Mouse (Mus musculus): ENCODE results near the gene Slc9a3r1.

Gene Slc9a3r1

DNA sequence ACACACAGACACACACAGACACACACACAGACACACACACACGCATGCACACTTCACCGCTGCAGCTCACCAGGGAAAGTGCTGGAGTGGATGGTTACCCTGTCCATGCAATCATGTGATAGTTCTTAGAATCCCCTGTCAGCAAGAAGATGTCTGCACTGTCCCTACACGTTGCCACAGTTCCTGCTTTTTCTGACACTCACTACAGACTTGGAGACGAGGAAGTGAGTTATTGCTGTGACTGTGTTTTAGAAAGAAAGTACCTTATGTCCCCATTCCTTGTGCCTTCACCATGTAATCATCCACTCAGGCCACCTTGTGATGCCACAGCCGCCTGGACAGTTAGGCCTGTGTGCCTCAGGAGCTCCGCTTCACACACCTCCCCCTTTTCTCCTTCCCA, 26.2 kb downstream of the Slc9a3r1 start:
- no peak for DNase-seq (ENCODE audit: low read depth, low spot score)

DNA sequence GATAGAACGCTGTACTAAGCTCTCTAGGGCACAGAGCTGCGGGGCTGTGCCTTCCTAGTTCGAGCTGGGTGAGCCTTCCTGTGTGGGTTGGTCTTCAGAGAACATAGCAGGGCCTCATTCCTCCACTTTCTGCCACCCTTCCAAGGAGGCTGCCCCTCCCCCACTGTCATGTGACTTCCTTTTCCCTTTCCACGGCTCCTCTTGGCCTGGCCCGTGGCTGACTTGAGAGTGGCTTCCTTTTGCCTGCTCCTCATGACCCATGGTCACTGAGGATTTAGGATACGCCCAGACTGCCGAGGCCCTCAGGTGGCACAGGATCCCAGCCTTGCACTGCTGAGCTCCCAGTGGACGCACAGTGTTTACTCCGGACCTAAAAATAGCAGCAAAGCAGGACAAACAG, 29.0 kb downstream of the Slc9a3r1 start:
- DNase-seq (ENCODE audit: low read depth, low spot score) = no peak

DNA sequence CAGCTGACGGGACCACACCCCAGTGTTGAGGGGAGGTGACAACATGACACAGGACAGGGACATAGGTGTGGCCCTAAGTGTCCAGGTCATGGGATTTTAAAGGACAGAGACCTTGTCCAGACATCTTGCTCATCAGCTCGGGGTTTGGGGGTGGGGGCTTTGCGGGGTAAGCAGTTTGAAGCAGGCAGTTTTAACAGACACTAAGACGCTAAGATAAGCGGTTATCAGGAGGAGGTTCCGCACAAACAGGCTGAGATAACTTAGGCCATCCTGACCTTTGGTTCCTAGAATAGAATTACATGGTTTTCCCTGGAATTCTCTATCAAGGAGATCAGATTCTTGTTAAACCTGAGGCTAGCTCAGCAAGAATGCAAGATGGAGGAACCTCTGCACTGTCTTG, 31.6 kb downstream of the Slc9a3r1 start:
- DNase-seq (ENCODE audit: low read depth, low spot score) = no peak

DNA sequence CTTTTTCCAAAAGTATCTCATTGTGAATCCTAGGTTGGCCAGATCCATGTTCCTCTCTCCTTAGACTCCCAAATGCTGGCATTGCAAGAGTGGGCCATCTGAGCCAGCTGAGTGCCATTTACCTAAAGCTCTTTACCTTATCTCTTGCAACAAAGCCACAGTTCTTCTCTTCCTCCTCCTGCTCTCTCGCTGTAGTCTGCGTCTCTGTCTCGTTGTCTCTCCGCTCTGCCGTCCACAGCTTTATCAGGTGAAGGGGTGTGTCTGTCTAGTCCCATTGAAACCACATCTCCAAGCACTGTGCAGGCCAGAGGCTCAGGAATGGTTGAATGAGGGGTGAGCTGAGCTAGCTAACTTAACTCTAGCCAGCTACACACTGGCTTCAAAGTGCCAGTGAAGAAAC, 32.8 kb downstream of the Slc9a3r1 start:
- DNase-seq (ENCODE audit: low read depth, low spot score) = no peak

DNA sequence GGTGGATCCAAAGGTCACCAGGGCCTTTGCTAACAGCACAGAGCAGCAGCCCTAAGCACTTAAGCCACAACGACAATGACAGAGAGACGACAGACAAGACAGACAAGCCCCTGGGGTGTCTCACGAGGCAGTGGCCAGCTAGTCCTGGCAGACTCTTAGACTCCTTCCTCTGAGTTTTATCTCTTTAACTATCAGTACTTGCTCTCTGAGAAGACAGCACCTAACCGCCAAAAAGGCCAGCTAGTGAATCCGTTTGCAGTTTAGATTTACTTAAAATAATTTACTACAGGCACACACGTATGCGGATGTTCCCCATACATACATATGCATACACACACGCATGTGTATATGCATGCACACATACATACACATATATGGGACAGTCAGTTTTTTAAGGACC, 34.4 kb downstream of the Slc9a3r1 start:
- no peak for DNase-seq (ENCODE audit: low read depth, low spot score)

DNA sequence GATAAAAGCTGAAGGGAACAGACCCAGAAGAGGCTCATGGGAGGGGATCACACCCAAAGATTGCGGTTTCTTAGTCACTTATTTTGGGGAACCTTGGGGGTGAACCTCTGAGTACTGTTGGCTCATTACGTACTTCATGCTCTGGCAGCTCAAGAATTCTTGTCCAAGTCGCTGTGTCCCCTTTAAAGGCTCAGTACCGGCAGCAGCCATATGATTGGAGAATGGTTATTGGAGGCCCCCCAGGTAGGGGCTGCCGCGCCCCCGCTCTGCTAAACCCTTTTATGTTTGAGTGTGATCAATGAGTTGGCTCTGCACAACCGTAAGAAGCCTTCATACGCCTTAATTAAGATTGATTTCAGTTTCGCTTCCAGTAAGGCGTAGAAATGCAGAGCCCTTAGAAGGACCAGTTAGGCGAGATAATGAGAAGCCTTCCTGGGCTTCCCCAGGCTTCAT, 35.8 kb downstream of the Slc9a3r1 start:
- no peak for DNase-seq (ENCODE audit: low read depth, low spot score)

DNA sequence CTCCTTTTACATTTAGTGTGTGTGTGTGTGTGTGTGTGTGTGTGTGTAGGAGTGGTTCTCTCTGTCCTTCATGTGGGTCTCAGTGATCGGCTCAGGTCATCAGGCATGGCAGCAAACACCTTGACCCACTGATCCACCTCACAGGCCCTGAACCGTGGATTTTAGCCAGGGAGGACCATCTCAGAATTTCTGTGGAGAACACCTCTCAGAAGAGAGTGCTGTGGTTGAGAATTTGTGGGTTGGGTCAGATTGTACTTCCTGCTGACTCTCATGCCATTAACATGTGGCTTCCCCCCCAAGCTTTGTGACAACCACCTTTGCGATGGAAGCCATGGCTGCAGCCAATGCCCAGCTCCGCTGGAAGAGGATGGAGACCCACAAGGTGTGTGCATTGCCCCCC, 37.4 kb downstream of the Slc9a3r1 start:
- DNase-seq (ENCODE audit: low read depth, low spot score) = no peak

DNA sequence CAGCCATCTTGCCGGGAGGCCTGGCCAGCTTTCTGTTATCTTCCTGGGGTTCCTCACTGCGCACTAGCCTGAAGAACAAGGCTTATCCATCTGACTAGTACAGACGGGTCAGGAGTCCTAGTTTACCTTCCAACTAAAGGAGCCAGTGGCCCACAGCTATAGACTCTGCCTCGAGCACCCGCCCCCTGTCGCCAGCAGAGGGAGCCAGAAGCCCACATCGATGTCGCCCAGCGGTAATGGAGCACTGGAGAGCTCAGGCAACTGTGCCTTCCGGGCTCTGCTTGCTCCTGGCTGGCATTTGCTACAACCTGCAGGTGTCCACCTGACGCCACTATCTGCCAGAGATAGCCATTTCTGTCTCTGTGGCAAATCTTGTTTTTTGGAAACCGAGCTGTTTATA, 39.2 kb downstream of the Slc9a3r1 start:
- DNase-seq (ENCODE audit: low read depth, low spot score) = no peak

DNA sequence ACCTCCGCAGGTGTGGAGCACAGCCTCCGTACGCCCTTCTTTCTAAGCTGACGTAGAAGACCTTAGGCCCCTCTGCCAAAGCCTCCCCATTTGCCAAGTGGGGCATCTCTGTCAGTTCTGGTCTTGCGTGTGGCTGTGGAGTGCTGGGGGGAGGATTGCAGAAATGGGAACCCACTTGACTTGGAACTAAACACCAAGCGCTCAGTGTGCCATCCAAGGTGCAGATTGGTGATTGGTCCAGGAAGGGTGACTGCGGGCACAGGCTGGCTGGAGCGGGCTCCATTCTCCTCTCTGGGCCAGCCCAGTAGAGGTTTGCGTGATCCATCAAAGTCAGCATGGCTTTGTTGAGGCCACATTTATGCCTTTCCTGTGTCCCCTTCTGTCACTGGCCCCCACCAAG, 39.6 kb downstream of the Slc9a3r1 start:
- DNase-seq (ENCODE audit: low read depth, low spot score) = no peak

DNA sequence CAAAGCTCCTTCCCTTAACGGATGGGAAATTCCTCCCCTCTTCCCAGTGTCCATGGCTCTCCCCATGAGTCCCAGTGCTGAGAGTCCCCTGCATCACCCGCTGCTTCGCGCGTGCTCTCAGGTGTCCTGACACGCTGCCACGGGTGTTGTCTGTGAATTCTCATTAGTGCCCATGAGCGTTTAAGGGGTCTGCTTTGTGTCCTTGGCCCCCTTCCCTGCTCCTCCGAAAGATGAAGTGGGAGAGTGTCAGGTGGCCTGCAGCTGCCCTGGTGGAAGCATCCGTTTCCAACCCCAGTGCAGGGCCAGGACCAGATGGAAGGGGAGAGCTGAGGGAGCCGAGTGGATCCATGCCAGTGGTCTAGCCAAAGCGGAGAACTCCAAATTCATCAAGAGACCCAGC, 45.0 kb downstream of the Slc9a3r1 start:
- DNase-seq (ENCODE audit: low read depth, low spot score) = no peak

DNA sequence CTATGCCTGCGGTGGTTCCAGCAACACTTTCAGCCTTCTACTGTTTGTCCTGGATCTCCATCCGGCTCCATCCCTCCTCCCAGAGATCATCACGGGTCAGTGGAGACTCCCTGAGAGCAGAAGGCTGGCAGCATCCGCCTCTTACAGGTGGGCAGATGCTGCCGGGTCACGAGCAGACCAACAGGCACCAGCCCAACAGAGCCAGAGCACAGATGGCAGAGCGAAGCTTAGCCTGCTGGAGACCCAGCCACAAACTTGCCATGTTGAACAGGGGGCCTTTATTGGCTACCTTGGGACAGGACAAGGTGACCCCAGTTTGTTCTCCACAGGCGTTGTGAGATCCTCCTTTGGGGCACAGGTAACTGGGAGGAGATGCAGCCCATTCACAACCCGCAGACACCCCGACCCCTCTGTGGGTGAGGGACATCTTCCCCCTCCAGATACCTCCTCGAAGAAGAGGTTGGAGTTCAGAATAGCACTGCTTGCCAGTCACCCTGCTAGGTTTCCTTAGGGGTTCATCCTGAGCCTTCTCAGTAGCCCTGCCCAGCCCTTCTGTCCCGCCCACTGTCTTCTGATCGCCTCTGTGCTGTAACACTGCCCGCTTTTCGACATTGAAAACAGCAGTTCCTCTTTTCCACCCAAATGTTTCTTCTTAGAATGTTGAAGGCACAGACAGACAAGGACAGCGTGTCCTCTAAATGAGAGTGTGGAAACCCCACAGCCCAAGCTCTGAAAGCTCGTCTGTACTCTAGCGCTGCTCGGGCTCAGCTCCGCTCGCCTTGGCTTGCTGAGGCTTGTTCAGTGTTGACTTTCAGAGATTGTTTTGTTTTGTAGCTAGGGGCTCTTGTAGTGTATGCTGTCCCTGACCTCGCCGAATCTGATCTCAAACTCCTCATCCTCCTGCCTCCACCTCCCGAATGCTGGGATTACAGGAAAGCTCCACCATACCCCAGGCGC, 45.9 kb downstream of the Slc9a3r1 start:
- no peak for DNase-seq (ENCODE audit: low read depth, low spot score)

DNA sequence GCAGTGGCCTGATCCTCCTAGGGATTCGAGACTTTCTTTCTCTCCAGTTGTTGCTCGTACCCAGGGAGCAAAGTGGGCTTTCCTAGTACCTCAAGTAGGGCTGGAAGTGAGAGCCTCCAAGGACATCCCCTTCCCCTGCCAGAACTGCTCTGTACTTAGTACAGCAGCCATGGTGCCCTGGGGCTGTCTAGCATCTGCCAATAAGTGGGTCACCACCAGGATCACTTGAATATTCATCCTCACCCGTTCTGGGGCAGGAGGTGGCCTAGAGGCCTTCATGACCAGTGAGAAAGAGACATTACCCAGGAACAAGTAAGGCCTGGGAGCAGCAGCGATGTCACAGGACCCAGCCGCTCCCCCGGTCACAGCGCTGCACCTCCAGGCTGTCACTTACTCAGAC, 46.8 kb downstream of the Slc9a3r1 start:
- DNase-seq (ENCODE audit: low read depth, low spot score) = no peak

DNA sequence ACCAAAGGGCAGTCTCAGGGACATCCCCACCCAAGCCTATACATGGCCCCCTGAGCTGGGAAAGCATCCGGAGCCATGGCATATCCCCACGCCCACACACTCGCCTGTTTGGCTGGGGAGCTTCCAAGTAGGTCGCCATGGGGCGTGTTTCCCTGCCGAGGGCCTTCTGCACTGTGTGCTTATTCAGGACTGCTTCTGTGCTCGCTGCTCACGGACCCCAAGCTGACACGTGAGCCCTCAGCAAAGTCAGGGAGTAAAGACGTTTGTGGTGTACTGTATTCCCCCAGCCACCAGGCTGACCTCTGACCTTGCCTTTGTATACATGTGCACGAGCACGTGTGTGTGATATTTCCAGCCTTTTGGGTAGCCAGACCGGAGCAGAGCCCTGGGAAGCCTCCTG, 49.0 kb downstream of the Slc9a3r1 start:
- DNase-seq (ENCODE audit: low read depth, low spot score) = no peak

DNA sequence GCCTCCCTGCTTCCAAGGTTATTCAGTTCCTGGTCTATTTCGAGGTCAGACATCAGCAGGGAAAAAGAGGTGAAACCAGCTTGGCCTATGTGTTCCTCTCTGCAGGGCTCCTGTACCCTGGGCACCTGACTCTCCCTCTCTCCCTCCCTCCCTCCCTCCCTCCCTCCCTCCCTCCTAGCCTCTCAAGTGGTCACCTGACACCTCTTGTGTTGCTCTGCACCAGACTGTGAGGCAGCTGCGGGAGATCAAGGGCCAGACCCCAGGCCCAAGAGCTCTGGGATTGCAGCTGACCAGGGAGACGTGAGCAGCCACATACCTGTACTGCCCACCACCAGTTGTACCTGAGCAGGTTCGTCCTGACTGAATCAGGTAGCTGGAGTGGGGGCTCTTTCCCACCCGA, 52.0 kb downstream of the Slc9a3r1 start:
- DNase-seq (ENCODE audit: low read depth, low spot score) = no peak

DNA sequence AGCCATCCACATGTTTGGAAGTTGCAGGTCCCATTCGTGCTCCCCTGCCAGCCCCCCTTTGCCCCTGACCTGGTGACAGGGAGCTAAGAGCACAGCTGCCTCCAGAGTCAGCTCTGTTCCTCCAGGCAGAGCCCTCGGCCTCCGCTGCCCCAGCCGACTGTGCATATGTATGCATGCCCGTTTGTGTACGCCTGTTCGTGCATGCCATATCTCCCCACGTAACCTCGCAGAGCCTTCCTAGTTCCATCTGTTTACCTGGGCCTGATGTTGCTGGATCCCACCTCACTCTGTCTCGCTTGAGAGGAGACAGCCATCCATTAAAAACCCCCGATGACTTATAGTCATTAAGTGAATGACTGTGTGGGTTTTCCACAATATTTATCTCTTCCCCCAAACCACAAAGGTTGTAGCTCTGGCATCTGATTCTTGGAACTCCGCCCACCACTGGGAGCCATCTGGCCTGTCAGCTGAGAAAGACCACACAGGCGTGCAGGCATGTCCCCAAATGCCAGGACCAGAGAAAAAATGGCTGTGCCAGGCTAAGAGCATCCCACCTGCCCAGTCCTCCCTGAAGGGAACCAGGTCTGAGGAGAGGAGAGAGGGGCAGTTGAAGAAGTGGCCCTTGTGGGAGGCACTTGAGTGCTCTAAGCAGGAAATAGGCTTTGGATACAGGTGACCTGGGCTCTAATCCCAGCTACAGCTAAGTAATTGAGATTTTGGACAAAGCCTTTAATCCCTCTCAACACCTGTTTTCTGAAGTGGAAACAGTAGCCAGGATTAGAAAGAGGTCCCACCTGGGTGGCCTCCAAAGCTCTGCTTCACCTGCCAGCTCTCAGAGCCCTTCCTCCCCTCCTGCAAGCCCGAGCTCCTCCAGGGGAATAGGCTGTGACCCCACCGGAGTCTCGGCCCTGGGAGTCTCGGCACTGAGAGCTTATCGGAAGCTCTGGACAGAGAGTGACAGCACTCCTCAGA, 54.6 kb downstream of the Slc9a3r1 start:
- no peak for DNase-seq (ENCODE audit: low read depth, low spot score)

DNA sequence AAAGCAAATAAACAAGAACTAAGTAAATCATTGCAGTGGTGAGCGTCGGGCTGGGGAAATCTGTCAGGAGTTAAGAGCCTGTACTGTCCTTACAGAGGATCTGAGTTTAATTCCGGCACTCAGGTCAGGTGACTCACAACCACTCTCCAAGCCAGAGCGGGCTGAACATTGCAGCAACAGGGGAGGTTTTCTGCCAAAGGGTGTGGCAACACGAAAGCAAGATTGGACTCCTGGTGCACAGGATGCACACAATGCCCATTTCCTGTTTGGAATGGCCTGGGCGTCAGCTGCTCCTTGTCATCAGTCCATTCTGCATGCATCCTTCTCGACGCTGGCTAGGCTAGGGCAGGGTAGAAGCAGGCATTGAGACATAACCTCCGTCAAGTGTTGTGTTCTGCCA, 56.1 kb downstream of the Slc9a3r1 start:
- DNase-seq (ENCODE audit: low read depth, low spot score) = no peak

DNA sequence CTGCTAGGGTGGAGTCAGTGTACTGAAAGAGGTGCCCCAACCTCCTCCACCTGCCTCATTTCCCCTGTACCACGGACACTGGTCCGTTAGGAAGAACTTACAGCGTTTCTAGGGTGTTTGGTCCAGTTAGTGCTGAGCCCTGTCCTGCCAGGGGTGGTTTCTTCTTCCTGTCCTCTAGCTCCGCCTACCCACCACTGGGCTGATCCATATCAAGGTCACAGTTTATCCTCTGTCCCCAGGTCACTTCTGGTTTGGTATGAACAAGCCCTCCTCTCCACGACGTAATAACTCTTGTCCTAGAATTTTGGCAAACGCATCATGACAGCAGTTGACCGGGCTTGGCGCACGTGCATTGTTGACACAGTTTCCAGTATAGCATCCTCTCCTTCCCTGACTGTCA, 56.5 kb downstream of the Slc9a3r1 start:
- no peak for DNase-seq (ENCODE audit: low read depth, low spot score)

DNA sequence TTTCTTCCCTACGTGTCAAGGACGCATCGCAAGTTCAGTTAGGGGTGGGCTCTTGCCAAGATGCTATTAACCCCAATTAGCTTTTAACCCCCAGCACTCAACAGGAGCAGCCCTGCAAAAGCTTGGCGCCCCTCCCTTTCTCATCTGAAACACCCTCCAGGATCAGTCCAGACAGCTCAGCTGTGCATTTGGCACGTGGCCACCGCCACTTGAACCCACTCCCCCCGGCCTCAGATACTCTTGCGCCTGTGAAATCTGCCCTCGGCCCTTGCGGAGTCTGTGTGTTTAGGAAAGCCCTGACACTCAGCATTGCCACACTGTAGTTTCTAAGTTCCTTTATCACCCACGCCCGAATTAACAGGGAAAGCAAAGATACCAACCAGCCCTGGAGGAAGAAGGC, 58.9 kb downstream of the Slc9a3r1 start:
- no peak for DNase-seq (ENCODE audit: low read depth, low spot score)

DNA sequence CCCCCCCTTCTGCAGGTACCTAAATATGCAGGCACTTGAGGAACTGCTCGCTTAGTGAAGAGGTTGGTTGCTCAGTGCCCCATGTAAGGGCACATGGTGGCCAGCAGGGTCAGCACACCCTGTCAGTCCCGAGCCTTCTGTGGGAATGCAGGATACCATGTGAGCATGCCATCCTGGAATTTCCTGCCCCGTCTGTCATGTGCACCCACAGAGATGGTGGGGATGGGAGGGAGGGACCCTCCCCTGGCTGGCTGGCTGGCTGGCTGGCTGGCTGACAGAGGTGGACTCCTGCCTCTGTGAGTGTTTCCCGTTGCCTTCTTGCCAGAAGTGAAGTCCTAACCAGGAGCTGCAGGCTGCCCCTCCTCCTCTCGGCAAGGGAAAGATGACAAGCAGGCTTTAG, 59.4 kb downstream of the Slc9a3r1 start:
- DNase-seq (ENCODE audit: low read depth, low spot score) = no peak

DNA sequence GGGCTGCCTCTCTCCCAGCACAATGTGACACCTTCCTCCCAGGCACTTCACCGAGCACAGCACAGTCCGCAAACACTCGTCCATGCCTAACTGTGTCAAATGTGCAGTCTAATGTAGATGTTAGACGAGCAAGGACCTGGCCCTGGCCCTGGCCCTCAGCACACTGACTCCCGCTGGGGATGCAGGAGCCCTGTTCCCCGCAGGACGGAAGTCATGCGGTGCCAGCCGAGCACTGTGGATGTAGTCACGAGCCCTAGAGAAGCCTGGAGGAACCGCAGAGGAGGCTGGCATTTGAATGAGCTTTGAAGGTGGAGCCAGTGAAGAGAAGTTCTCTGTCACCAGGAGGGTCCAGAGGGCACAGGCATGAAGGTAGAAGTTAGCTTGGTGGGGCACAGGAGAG, 60.3 kb downstream of the Slc9a3r1 start:
- DNase-seq (ENCODE audit: low read depth, low spot score) = no peak

DNA sequence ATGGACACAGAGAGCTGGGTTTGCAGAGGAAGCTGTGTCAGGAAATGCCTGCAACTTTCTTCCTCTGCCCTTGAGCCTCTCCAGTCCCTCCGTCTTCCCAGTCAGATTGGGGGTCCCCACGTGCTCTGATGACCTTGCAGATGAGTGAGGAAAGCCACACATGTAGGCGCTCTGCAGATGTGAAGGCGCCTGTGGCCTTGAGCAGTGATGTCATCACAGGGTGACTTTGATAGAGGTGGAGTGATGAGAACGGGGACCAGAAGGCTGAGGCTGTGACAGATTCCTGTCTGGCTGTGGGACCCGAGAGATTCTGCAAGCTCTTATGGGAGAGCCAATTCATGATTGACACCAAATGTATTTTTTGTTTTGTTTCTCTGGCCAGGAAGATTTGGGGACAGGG, 60.7 kb downstream of the Slc9a3r1 start:
- DNase-seq (ENCODE audit: low read depth, low spot score) = no peak

DNA sequence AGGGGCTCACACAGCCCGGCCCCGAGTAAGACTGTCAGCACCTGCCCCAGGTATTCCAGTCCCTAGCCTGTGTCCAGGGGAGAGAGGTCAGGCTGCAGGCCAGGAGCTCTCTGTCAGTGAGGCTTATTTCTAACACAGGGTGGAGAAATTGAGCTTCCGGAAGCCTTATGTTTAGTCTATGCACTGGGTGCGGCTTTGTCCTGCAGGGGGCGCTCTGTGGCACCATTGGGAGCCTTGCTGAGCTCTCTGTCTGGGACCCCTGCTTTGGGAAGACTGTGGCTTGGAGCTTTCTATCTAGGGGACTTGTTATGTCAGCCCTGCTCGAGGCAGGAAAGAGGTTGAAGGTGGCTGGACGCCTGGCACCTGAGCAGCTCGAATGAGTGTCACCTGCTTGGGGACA, 61.7 kb downstream of the Slc9a3r1 start:
- no peak for DNase-seq (ENCODE audit: low read depth, low spot score)

All from telencephalon, adult 2 months (tissue).